Mouse (Mus musculus) kidney, adult 2 months (tissue): ENCODE measurements around the gene Nek10. TPM values are rescaled to one million over a fixed set of nuclear protein-coding genes. Genes with fewer than 3 reads are reported as not detected.
"Not testable (repeated sequence)": the region's sequence is repeated elsewhere in the genome, so short reads cannot be mapped to it uniquely, and the experiment has no call there.

ENCODE experiments used
- DNase-seq: peaks from one replicate; pipeline ENCODE4 v3.0.0; 2021
- H3K27ac ChIP-seq: fragments of 200-500 bp; 2 replicates; pipeline ENCODE4 v1.5.1; 2012; ENCODE audit warnings: low read depth, low read length, control low read depth, inconsistent platforms; ENCODE audit not compliant: insufficient read depth
- H3K27me3 ChIP-seq: fragments of 200-500 bp; replicated peaks from 2 replicates; pipeline ENCODE4 v1.6.1; 2012; ENCODE audit warnings: mild to moderate bottlenecking, moderate library complexity, low read length, inconsistent platforms; ENCODE audit not compliant: control insufficient read depth, insufficient read depth
- H3K36me3 ChIP-seq: fragments of 200-500 bp; 2 replicates; pipeline ENCODE4 v1.6.1; 2012; ENCODE audit warnings: mild to moderate bottlenecking, moderate library complexity, low read length, inconsistent platforms; ENCODE audit not compliant: control insufficient read depth, insufficient read depth
- H3K4me1 ChIP-seq: fragments of 200-500 bp; 2 replicates; pipeline ENCODE4 v1.6.1; 2011; ENCODE audit warnings: low read length; ENCODE audit not compliant: control insufficient read depth, insufficient read depth
- H3K4me3 ChIP-seq: fragments of 200-500 bp; 2 replicates; pipeline ENCODE4 v1.5.1; 2011; ENCODE audit warnings: mild to moderate bottlenecking, low read depth, low read length, control low read depth; ENCODE audit not compliant: insufficient read depth
- CTCF ChIP-seq: fragments of 200-500 bp; conservative IDR thresholded peaks from 2 replicates; pipeline ENCODE4 v1.5.1; 2011; ENCODE audit warnings: low read depth, mild to moderate bottlenecking, control low read depth, low read length, moderate library complexity, mixed read lengths; ENCODE audit not compliant: insufficient read depth, insufficient read length
- POLR2A ChIP-seq: fragments of 200-500 bp; IDR thresholded peaks from one replicate; pipeline ENCODE4 v1.6.1; 2011; ENCODE audit warnings: low read depth, low read length, control low read depth
- WGBS: fragments of 180-500 bp; shearing (Covaris S2); methylation state at CpG from one replicate; pipeline ENCODE4 v1.1.7; 2018; 5-methylcytosine and 5-hydroxymethylcytosine counted together
- polyA plus RNA-seq: library from polyadenylated mRNA; depleted of rRNA; stranded (reverse); fragments of >200 nt; gene quantifications from 2 replicates; pipeline ENCODE4 v1.2.3, GENCODE M21; 2012

Gene Nek10
- polyA plus RNA-seq, 1 experiment, result not detected

- 73% methylated on average over 2 of the region's 2 CpGs for WGBS
- no peaks in the 10 kb centered on the region for H3K4me1 ChIP-seq
- TF ChIP-seq POLR2A, result no peak
- TF ChIP-seq CTCF, result no peak
- no peak overlapping the region for H3K4me3 ChIP-seq
- H3K36me3 ChIP-seq, result no peaks in the 10 kb centered on the region
- no peak for DNase-seq
- H3K27ac ChIP-seq, result no peak overlapping the region
- H3K27me3 ChIP-seq, result no peaks in the 10 kb centered on the region
Observed at GRCm38 (mm10) chr14:14960441-14960988, 157.3 kb downstream of the Nek10 start.

- no peak overlapping the region for H3K27ac ChIP-seq
- DNase-seq, result no peak
- no peaks in the 10 kb centered on the region for H3K27me3 ChIP-seq
- no peak overlapping the region for H3K4me3 ChIP-seq
- H3K4me1 ChIP-seq, result no peaks in the 10 kb centered on the region
- no peaks in the 10 kb centered on the region for H3K36me3 ChIP-seq
- TF ChIP-seq POLR2A, result no peak
- TF ChIP-seq CTCF, result no peak
- 76% methylated on average over 2 of the region's 2 CpGs for WGBS
Observed at GRCm38 (mm10) chr14:14970633-14971032, 167.4 kb downstream of the Nek10 start.

GRCm38 (mm10) chr14:14971056-14971455 is 167.8 kb downstream of the Nek10 start:
- WGBS, result 60% methylated on average over 4 of the region's 4 CpGs

GRCm38 (mm10) chr14:14974156-14974555 is 170.9 kb downstream of the Nek10 start:
- H3K36me3 ChIP-seq, result no peaks in the 10 kb centered on the region
- WGBS, result 18% methylated on average over 1 of the region's 1 CpGs
- no peak overlapping the region for H3K27ac ChIP-seq

More at GRCm38 (mm10) chr14:14971056-14971455, 167.8 kb downstream of the Nek10 start:
- Histone ChIP-seq H3K36me3 (no peaks in the 10 kb centered on the region), H3K4me1 (no peaks in the 10 kb centered on the region), H3K27ac (no peak overlapping the region), H3K27me3 (no peaks in the 10 kb centered on the region), H3K4me3 (no peak overlapping the region)
- no peak for DNase-seq
- TF ChIP-seq CTCF, result no peak
- TF ChIP-seq POLR2A, result no peak

GRCm38 (mm10) chr14:14984106-14984505 is 180.9 kb downstream of the Nek10 start:
- not testable (repeated sequence) for H3K27ac ChIP-seq, H3K27me3 ChIP-seq, H3K4me1 ChIP-seq, DNase-seq, H3K36me3 ChIP-seq, H3K4me3 ChIP-seq
- 53% methylated on average over 1 of the region's 1 CpGs for whole genome bisulfite sequencing

More at GRCm38 (mm10) chr14:14974156-14974555, 170.9 kb downstream of the Nek10 start:
- H3K4me1 ChIP-seq, result no peaks in the 10 kb centered on the region
- no peak for TF ChIP-seq CTCF
- TF ChIP-seq POLR2A, result no peak
- DNase-seq, result peak; percentile 13
- H3K27me3 ChIP-seq, result no peaks in the 10 kb centered on the region
- H3K4me3 ChIP-seq, result no peak overlapping the region

- peak; percentile 63 for DNase-seq
- TF ChIP-seq POLR2A (no peak), CTCF (peak; percentile 89)
- H3K4me1 ChIP-seq, result no peaks in the 10 kb centered on the region
- no peak overlapping the region for H3K4me3 ChIP-seq
- H3K36me3 ChIP-seq, result no peaks in the 10 kb centered on the region
- H3K27me3 ChIP-seq, result no peaks in the 10 kb centered on the region
- no peak overlapping the region for H3K27ac ChIP-seq
- WGBS, result 45% methylated on average over 11 of the region's 11 CpGs
Observed at GRCm38 (mm10) chr14:14984710-14985647, 181.8 kb downstream of the Nek10 start.

DNA sequence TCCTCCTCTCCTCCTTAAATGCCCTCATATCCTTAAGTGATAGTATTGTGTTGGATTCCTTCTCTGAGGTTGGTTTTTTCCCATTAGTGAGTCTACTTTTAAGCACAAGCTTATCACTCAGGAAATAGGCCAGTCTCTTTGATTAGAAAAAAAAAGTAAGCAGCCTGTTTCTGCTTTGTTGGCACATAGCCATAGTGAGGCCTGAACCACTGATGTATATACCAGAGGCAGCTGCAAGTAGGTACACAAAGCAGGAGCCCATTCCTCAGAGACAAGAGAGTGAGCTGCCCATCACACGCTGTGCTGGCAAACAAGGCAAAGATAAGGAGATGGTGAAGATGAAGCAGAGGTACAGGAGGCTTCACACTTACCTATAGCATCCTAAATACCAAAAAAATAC is 184.2 kb downstream of the Nek10 start:
- Histone ChIP-seq H3K27ac (no peak overlapping the region), H3K4me3 (no peak overlapping the region), H3K27me3 (no peaks in the 10 kb centered on the region), H3K4me1 (no peaks in the 10 kb centered on the region), H3K36me3 (no peaks in the 10 kb centered on the region)
- 58% methylated on average over 1 of the region's 1 CpGs for WGBS
- no peak for DNase-seq
- TF ChIP-seq POLR2A, result no peak
- TF ChIP-seq CTCF, result no peak
